Mouse (Mus musculus) midbrain, embryonic 10.5 days (tissue): ENCODE measurements around the gene Galnt16. TPM values are rescaled to one million over a fixed set of nuclear protein-coding genes. Genes with fewer than 3 reads are reported as not detected.

Experiments used
- DNase-seq: peaks from one replicate; pipeline ENCODE4 v3.0.0-alpha.2; 2017; ENCODE audit warnings: low spot score
- H3K27ac ChIP-seq: fragments of 300-500 bp; sonication (generic); replicated peaks from 2 replicates; pipeline ENCODE4 v1.5.1; 2016; ENCODE audit warnings: mild to moderate bottlenecking
- H3K27me3 ChIP-seq: fragments of 300-500 bp; sonication (generic); 2 replicates; pipeline ENCODE4 v1.6.1; 2016; ENCODE audit warnings: low read depth, mild to moderate bottlenecking; ENCODE audit not compliant: poor library complexity, severe bottlenecking
- H3K36me3 ChIP-seq: fragments of 300-500 bp; sonication (generic); 2 replicates; pipeline ENCODE4 v1.6.1; 2016; ENCODE audit warnings: mild to moderate bottlenecking, moderate library complexity
- H3K4me1 ChIP-seq: fragments of 300-500 bp; sonication (generic); 2 replicates; pipeline ENCODE4 v1.6.1; 2016
- H3K4me3 ChIP-seq: fragments of 300-500 bp; sonication (generic); 2 replicates; pipeline ENCODE4 v1.5.1; 2016; ENCODE audit warnings: mild to moderate bottlenecking, moderate library complexity
- H3K9me3 ChIP-seq: fragments of 300-500 bp; sonication (generic); replicated peaks from 2 replicates; pipeline ENCODE4 v1.6.1; 2016; ENCODE audit warnings: mild to moderate bottlenecking
- WGBS: fragments of 180-500 bp; shearing (Covaris S2); methylation state at CpG from one replicate; pipeline ENCODE4 v1.1.7; 2016; 5-methylcytosine and 5-hydroxymethylcytosine counted together
- polyA plus RNA-seq: library from polyadenylated mRNA; unstranded; fragments of >200 nt; fragmentation: Nextera tagmentation; extraction: Ambion mirVana; gene quantifications from 2 replicates; pipeline ENCODE4 v1.2.1, GENCODE M21; 2016

Gene Galnt16
- polyA plus RNA-seq, 1 experiment from 2014 or later, result 28.4 TPM

GRCm38 (mm10) chr12:80608576-80608975, 90.5 kb downstream of the Galnt16 start:
- Histone ChIP-seq H3K4me3 (no peak overlapping the region), H3K36me3 (peaks cover 6% of the 10 kb centered on the region), H3K27me3 (no peaks in the 10 kb centered on the region), H3K27ac (no peak overlapping the region), H3K4me1 (peaks cover 8% of the 10 kb centered on the region), H3K9me3 (no peaks in the 10 kb centered on the region)
- WGBS, result 88% methylated on average over 1 of the region's 1 CpGs
- no peak for DNase-seq

GRCm38 (mm10) chr12:80609928-80610327, 91.9 kb downstream of the Galnt16 start:
- no peak overlapping the region for H3K4me3 ChIP-seq
- peaks cover 2% of the 10 kb centered on the region for H3K36me3 ChIP-seq
- no peak for DNase-seq
- no peaks in the 10 kb centered on the region for H3K27me3 ChIP-seq
- H3K9me3 ChIP-seq, result no peaks in the 10 kb centered on the region
- WGBS, result 83% methylated on average over 3 of the region's 3 CpGs
- no peak overlapping the region for H3K27ac ChIP-seq
- H3K4me1 ChIP-seq, result no peaks in the 10 kb centered on the region

GRCm38 (mm10) chr12:80612113-80612791, 94.2 kb downstream of the Galnt16 start:
- Histone ChIP-seq H3K27ac (no peak overlapping the region), H3K4me3 (no peak overlapping the region), H3K27me3 (no peaks in the 10 kb centered on the region), H3K9me3 (no peaks in the 10 kb centered on the region), H3K36me3 (no peaks in the 10 kb centered on the region), H3K4me1 (peaks cover 8% of the 10 kb centered on the region; the same call in 1 of the 2 replicates)
- no peak for DNase-seq
- 80% methylated on average over 9 of the region's 9 CpGs for WGBS

- WGBS, result 67% methylated on average over 7 of the region's 7 CpGs
- Histone ChIP-seq H3K4me1 (peaks cover 8% of the 10 kb centered on the region; the same call in 1 of the 2 replicates), H3K27me3 (no peaks in the 10 kb centered on the region), H3K36me3 (no peaks in the 10 kb centered on the region), H3K9me3 (no peaks in the 10 kb centered on the region), H3K4me3 (no peak overlapping the region), H3K27ac (no peak overlapping the region)
- DNase-seq, result no peak
Observed at GRCm38 (mm10) chr12:80615371-80616257, 97.5 kb downstream of the Galnt16 start.

GRCm38 (mm10) chr12:80620501-80620900, 102.4 kb downstream of the Galnt16 start:
- DNase-seq, result no peak
- no peaks in the 10 kb centered on the region for H3K9me3 ChIP-seq
- H3K36me3 ChIP-seq, result 0 out of 2 replicates have a peak, but pooled peaks cover 3% of the 10 kb centered on the region
- WGBS, result 78% methylated on average over 5 of the region's 5 CpGs
- no peak overlapping the region for H3K4me3 ChIP-seq
- H3K27ac ChIP-seq, result no peak overlapping the region
- no peaks in the 10 kb centered on the region for H3K27me3 ChIP-seq
- H3K4me1 ChIP-seq, result peaks cover 8% of the 10 kb centered on the region; the same call in 1 of the 2 replicates

- Histone ChIP-seq H3K27me3 (no peaks in the 10 kb centered on the region), H3K4me1 (peaks cover 14% of the 10 kb centered on the region), H3K36me3 (peaks cover 64% of the 10 kb centered on the region), H3K27ac (no peak overlapping the region), H3K4me3 (no peak overlapping the region), H3K9me3 (no peaks in the 10 kb centered on the region)
- WGBS, result 91% methylated on average over 5 of the region's 5 CpGs
- DNase-seq, result no peak
Observed at GRCm38 (mm10) chr12:80631790-80632189, 113.7 kb downstream of the Galnt16 start.

GRCm38 (mm10) chr12:80642725-80643692, 124.9 kb downstream of the Galnt16 start:
- H3K4me1 ChIP-seq, result peaks cover 40% of the 10 kb centered on the region
- H3K27me3 ChIP-seq, result no peaks in the 10 kb centered on the region
- peaks cover 46% of the 10 kb centered on the region for H3K36me3 ChIP-seq
- peak; percentile 74 for DNase-seq
- 2% methylated on average over 48 of the region's 48 CpGs for WGBS
- peak overlapping the region; percentile 96 for H3K27ac ChIP-seq
- no peaks in the 10 kb centered on the region for H3K9me3 ChIP-seq
- peak overlapping the region; percentile 91 for H3K4me3 ChIP-seq

- WGBS, result under 1% methylated on average over 50 of the region's 50 CpGs
- DNase-seq, result peak; percentile 94
Observed at GRCm38 (mm10) chr12:80643693-80644505, 125.8 kb downstream of the Galnt16 start, which contains the start of the genes Slc39a9 and Erh. Gene Slc39a9 (plus strand): TSS chr12:80643883. Gene Erh (minus strand): TSS chr12:80644341.

GRCm38 (mm10) chr12:80644506-80644868, 126.4 kb downstream of the Galnt16 start:
- WGBS, result 10% methylated on average over 18 of the region's 18 CpGs
- H3K4me1 ChIP-seq, result peaks cover 40% of the 10 kb centered on the region
- no peaks in the 10 kb centered on the region for H3K9me3 ChIP-seq
- no peak for DNase-seq
- peaks cover 41% of the 10 kb centered on the region for H3K36me3 ChIP-seq
- H3K4me3 ChIP-seq, result peak overlapping the region; percentile 91
- H3K27me3 ChIP-seq, result no peaks in the 10 kb centered on the region
- H3K27ac ChIP-seq, result peak overlapping the region; percentile 96

More at GRCm38 (mm10) chr12:80643693-80644505, 125.8 kb downstream of the Galnt16 start, which contains the start of the genes Slc39a9 and Erh:
- H3K9me3 ChIP-seq, result no peaks in the 10 kb centered on the region
- H3K27ac ChIP-seq, result peak within 1 kb of the TSS; percentile 96
- peaks cover 46% of the 10 kb centered on the region for H3K36me3 ChIP-seq
- no peaks in the 10 kb centered on the region for H3K27me3 ChIP-seq
- peaks cover 40% of the 10 kb centered on the region for H3K4me1 ChIP-seq
- peak within 1 kb of the TSS; percentile 91 for H3K4me3 ChIP-seq

GRCm38 (mm10) chr12:80646377-80646776, 128.3 kb downstream of the Galnt16 start:
- no peak overlapping the region for H3K27ac ChIP-seq
- no peaks in the 10 kb centered on the region for H3K27me3 ChIP-seq
- 94% methylated on average over 3 of the region's 3 CpGs for WGBS
- H3K4me3 ChIP-seq, result peak overlapping the region; percentile 91; the same call in 1 of the 2 replicates
- peaks cover 40% of the 10 kb centered on the region for H3K4me1 ChIP-seq
- no peaks in the 10 kb centered on the region for H3K9me3 ChIP-seq
- H3K36me3 ChIP-seq, result peaks cover 27% of the 10 kb centered on the region
- DNase-seq, result no peak

GRCm38 (mm10) chr12:80653951-80654658, 136.0 kb downstream of the Galnt16 start:
- Histone ChIP-seq H3K9me3 (no peaks in the 10 kb centered on the region), H3K36me3 (0 out of 2 replicates have a peak, but pooled peaks cover 5% of the 10 kb centered on the region), H3K4me1 (no peaks in the 10 kb centered on the region), H3K27ac (no peak overlapping the region), H3K4me3 (no peak overlapping the region), H3K27me3 (no peaks in the 10 kb centered on the region)
- DNase-seq, result no peak
- 94% methylated on average over 7 of the region's 7 CpGs for WGBS
